Mouse (Mus musculus): ENCODE results near the gene Zfp146. TPM values are rescaled to one million over a fixed set of nuclear protein-coding genes. Genes with fewer than 3 reads are reported as not detected.
A peak's percentile ranks its signal among the peaks of the same experiment; 100 is the strongest.

The Zfp146 gene
- total and polyA plus RNA-seq, 3 experiments: 42.0 to 45.0 (median 43.1) TPM

GRCm38 (mm10) chr7:30217277-30217676 lies 47.7 kb upstream of the Zfp146 start:
- TF ChIP-seq ZKSCAN1 (IDR thresholded peaks at IDR 0.05; ENCODE audit: borderline replicate concordance, low read depth, low read length): no peak
- no peak for TF ChIP-seq BHLHE40 (IDR thresholded peaks at IDR 0.05; ENCODE audit: low read depth, low read length)
- no peak for TF ChIP-seq USF1 (IDR thresholded peaks at IDR 0.05; ENCODE audit: low read depth, low read length)
- no peak for TF ChIP-seq CHD2 (IDR thresholded peaks at IDR 0.05; ENCODE audit: low read length)
- TF ChIP-seq MAZ (IDR thresholded peaks at IDR 0.05; ENCODE audit: low read depth, low read length): no peak
- TF ChIP-seq SMC3 (IDR thresholded peaks at IDR 0.05; ENCODE audit: low read depth, low read length): no peak
- no peak for TF ChIP-seq MAX (IDR thresholded peaks at IDR 0.05; ENCODE audit: low read length)
- TF ChIP-seq TCF12 (IDR thresholded peaks at IDR 0.05; ENCODE audit: low read depth, low read length): no peak
- TF ChIP-seq IRF4 (IDR thresholded peaks at IDR 0.05; ENCODE audit: low read depth, low read length): no peak
- TF ChIP-seq NELFE (IDR thresholded peaks at IDR 0.05; ENCODE audit: low read depth, low read length): no peak
- TF ChIP-seq ELF1 (IDR thresholded peaks at IDR 0.05; ENCODE audit: low read depth, low read length): no peak
- TF ChIP-seq POLR2A (IDR thresholded peaks at IDR 0.05; ENCODE audit: low read depth, low read length): no peak
- no peak for TF ChIP-seq ZNF384 (IDR thresholded peaks at IDR 0.05; ENCODE audit: low read depth, low read length)
- TF ChIP-seq MYC (IDR thresholded peaks at IDR 0.05; ENCODE audit: low read depth, low read length): no peak
- no peak for TF ChIP-seq KAT2A (IDR thresholded peaks at IDR 0.05; ENCODE audit: insufficient replicate concordance, low read length)
- no peak for TF ChIP-seq MAFK (IDR thresholded peaks at IDR 0.05; ENCODE audit: insufficient replicate concordance, low read length)
- no peak for TF ChIP-seq E2F4 (IDR thresholded peaks at IDR 0.05; ENCODE audit: insufficient replicate concordance, low read depth, low read length)
- no peak for TF ChIP-seq JUN (IDR thresholded peaks at IDR 0.05; ENCODE audit: insufficient read depth, low read depth, low read length)
- TF ChIP-seq RAD21 (IDR thresholded peaks at IDR 0.05; ENCODE audit: low read depth, low read length): no peak
- no peak overlapping the region for H3K27ac ChIP-seq (ENCODE audit: insufficient read depth, low read depth)
- DNase-seq (ENCODE audit: extremely low read depth): no peak
- no peak overlapping the region for H3K4me3 ChIP-seq (replicated peaks in 1 of 3; ENCODE audit: low read depth in 2 of 3, low read length in 2 of 3, poor library complexity in 1 of 3)
- no peak overlapping the region for H3K4me2 ChIP-seq (ENCODE audit: insufficient read depth, low read depth, poor library complexity, severe bottlenecking)
- peaks cover 0 to 2% of the 10 kb centered on the region in 2 experiments for H3K36me3 ChIP-seq (replicated peaks in 1 of 2; ENCODE audit: control insufficient read depth in 1 of 2, insufficient read depth in 1 of 2, low read length in 1 of 2)
- peaks cover 2% of the 10 kb centered on the region for H3K27me3 ChIP-seq (replicated peaks)
- peaks cover 14 to 19% of the 10 kb centered on the region in 2 experiments for H3K4me1 ChIP-seq (ENCODE audit: control insufficient read depth in 1 of 2, insufficient read depth in 2 of 2)
- dilution Hi-C loops (cut with MboI; ENCODE audit: extremely low pct_ligation_motif_present, extremely low pct_unique_long_range_greater_than_20kb, low sequenced_read_pairs) (no loop called here), in situ Hi-C loops (cut with MboI; ENCODE audit: low pct_ligation_motif_present, low pct_unique_long_range_greater_than_20kb, low sequenced_read_pairs) (loop anchor here (5.0 kb wide), 1 partner anchor 35 kb away; the partner anchor contains the start of gene Cox7a1)
- H3K9me3 ChIP-seq (replicated peaks; ENCODE audit: low read length): no peaks in the 10 kb centered on the region
- no peak overlapping the region for H3K9ac ChIP-seq (ENCODE audit: insufficient read depth, low read depth)
- no peaks in the 10 kb centered on the region for H3K79me2 ChIP-seq (replicated peaks; ENCODE audit: control insufficient read depth, extremely low read depth, insufficient read depth, poor library complexity, severe bottlenecking)

- no peak overlapping the region for H3K27ac ChIP-seq (ENCODE audit: insufficient read depth, low read depth)
- H3K9me3 ChIP-seq (replicated peaks; ENCODE audit: low read length): no peaks in the 10 kb centered on the region
- peaks cover 14 to 19% of the 10 kb centered on the region in 2 experiments for H3K4me1 ChIP-seq (ENCODE audit: control insufficient read depth in 1 of 2, insufficient read depth in 2 of 2)
- peak overlapping the region; percentile 62 for H3K9ac ChIP-seq (ENCODE audit: insufficient read depth, low read depth)
- dilution Hi-C loops (cut with MboI; ENCODE audit: extremely low pct_ligation_motif_present, extremely low pct_unique_long_range_greater_than_20kb, low sequenced_read_pairs) (no loop called here), in situ Hi-C loops (cut with MboI; ENCODE audit: low pct_ligation_motif_present, low pct_unique_long_range_greater_than_20kb, low sequenced_read_pairs) (loop anchor here (5.0 kb wide), 1 partner anchor 34 kb away; the partner anchor contains the start of gene Cox7a1)
- H3K4me2 ChIP-seq (ENCODE audit: insufficient read depth, low read depth, poor library complexity, severe bottlenecking): peak overlapping the region; percentile 48; the same call in 1 of the 2 replicates
- peak overlapping the region; percentile 28 to 47 (median 39) for H3K4me3 ChIP-seq (replicated peaks in 1 of 3; ENCODE audit: low read depth in 2 of 3, low read length in 2 of 3, poor library complexity in 1 of 3)
- H3K27me3 ChIP-seq (replicated peaks): peaks cover 3% of the 10 kb centered on the region
- DNase-seq (ENCODE audit: extremely low read depth): peak; percentile 89
- no peaks in the 10 kb centered on the region for H3K79me2 ChIP-seq (replicated peaks; ENCODE audit: control insufficient read depth, extremely low read depth, insufficient read depth, poor library complexity, severe bottlenecking)
- H3K36me3 ChIP-seq (replicated peaks in 1 of 2; ENCODE audit: control insufficient read depth in 1 of 2, insufficient read depth in 1 of 2, low read length in 1 of 2): no peaks in the 10 kb centered on the region
- no peak for TF ChIP-seq POLR2AphosphoS2 (IDR thresholded peaks at IDR 0.05; ENCODE audit: low read depth, low read length)
- peak; percentile 55 for TF ChIP-seq SMC3 (IDR thresholded peaks at IDR 0.05; ENCODE audit: low read depth, low read length)
- no peak for TF ChIP-seq ZNF384 (IDR thresholded peaks at IDR 0.05; ENCODE audit: low read depth, low read length)
- TF ChIP-seq IRF4 (IDR thresholded peaks at IDR 0.05; ENCODE audit: low read depth, low read length): no peak
- TF ChIP-seq RCOR1 (conservative IDR thresholded peaks at IDR 0.05; ENCODE audit: low read depth, low read length): no peak
- peak; percentile 87 for TF ChIP-seq HCFC1 (IDR thresholded peaks at IDR 0.05; ENCODE audit: low read depth, low read length)
- no peak for TF ChIP-seq ETS1 (conservative IDR thresholded peaks at IDR 0.05; ENCODE audit: low read depth, low read length)
- TF ChIP-seq GABPA (IDR thresholded peaks at IDR 0.05; ENCODE audit: insufficient replicate concordance, low read depth, low read length): no peak; the same call in 1 of the 2 replicates
- no peak for TF ChIP-seq JUND (conservative IDR thresholded peaks at IDR 0.05; ENCODE audit: low read depth, low read length)
- no peak for TF ChIP-seq TBP (conservative IDR thresholded peaks at IDR 0.05; ENCODE audit: low read depth, low read length)
- TF ChIP-seq ELF1 (IDR thresholded peaks at IDR 0.05; ENCODE audit: low read depth, low read length): peak; percentile 80
- no peak for TF ChIP-seq CHD1 (IDR thresholded peaks at IDR 0.05; ENCODE audit: low read depth, low read length)
- no peak for TF ChIP-seq UBTF (IDR thresholded peaks at IDR 0.05; ENCODE audit: low read depth, low read length)
- TF ChIP-seq MEF2A (IDR thresholded peaks at IDR 0.05; ENCODE audit: borderline replicate concordance, low read depth, low read length): 0 out of 2 replicates have a peak, but pooled peaks have one; percentile 26
- TF ChIP-seq EP300 (IDR thresholded peaks at IDR 0.05; ENCODE audit: low read length): no peak
- peak; percentile 64; the same call in 1 of the 2 replicates for TF ChIP-seq KAT2A (IDR thresholded peaks at IDR 0.05; ENCODE audit: insufficient replicate concordance, low read length)
- peak; percentile 67; the same call in 1 of the 2 replicates for TF ChIP-seq MAZ (IDR thresholded peaks at IDR 0.05; ENCODE audit: low read depth, low read length)
- TF ChIP-seq NELFE (IDR thresholded peaks at IDR 0.05; ENCODE audit: low read depth, low read length): no peak
- no peak for TF ChIP-seq ZC3H11A (IDR thresholded peaks at IDR 0.05; ENCODE audit: low read depth, low read length)
- no peak for TF ChIP-seq ZKSCAN1 (IDR thresholded peaks at IDR 0.05; ENCODE audit: borderline replicate concordance, low read depth, low read length)
- no peak for TF ChIP-seq BHLHE40 (IDR thresholded peaks at IDR 0.05; ENCODE audit: low read depth, low read length)
These were observed 47.2 kb upstream of the Zfp146 start for GRCm38 (mm10) chr7:30216723-30217151.

Measured in CH12.LX (cell line).